Mouse (Mus musculus): Measurements from ENCODE around the gene Abraxas1. TPM values are rescaled to one million over a fixed set of nuclear protein-coding genes. Genes with fewer than 3 reads are reported as not detected.

Abraxas1 gene
- total RNA-seq, 1 experiment: 19.5 TPM

GRCm38 (mm10) chr5:100819568-100820480 is 941 bp downstream of the Abraxas1 start:
- in situ Hi-C loops (cut with MboI; ENCODE audit: low sequenced_read_pairs in 2 of 2, unreplicated experiment in 2 of 2): loop anchor here (5.0 to 10.0 kb wide), 2 partner anchors 92 to 95 kb away; no protein-coding TSS in a partner anchor
- DNase-seq (ENCODE audit: low read depth, low spot score): no peak
- Histone ChIP-seq H3K4me3 (ENCODE audit: insufficient read depth in 1 of 2, low read depth in 1 of 2, low read length in 2 of 2, poor library complexity in 1 of 2, severe bottlenecking in 1 of 2) (peak overlapping the region; percentile 86 to 98), H3K9ac (ENCODE audit: insufficient read depth, low read depth, low read length, poor library complexity, severe bottlenecking) (peak overlapping the region; percentile 98), H3K36me3 (ENCODE audit: control insufficient read depth, insufficient read depth, low read length, poor library complexity, severe bottlenecking) (peaks cover 3% of the 10 kb centered on the region; the same call in 1 of the 2 replicates), H3K9me3 (ENCODE audit: control insufficient read depth, insufficient read depth, low read depth, low read length) (no peaks in the 10 kb centered on the region), H3K27ac (ENCODE audit: insufficient read depth, low read depth, low read length, poor library complexity, severe bottlenecking) (no peak overlapping the region), H3K4me1 (ENCODE audit: control insufficient read depth in 2 of 2, insufficient read depth in 2 of 2, low read length in 2 of 2, poor library complexity in 1 of 2) (peaks cover 0 to 5% of the 10 kb centered on the region in 2 experiments; a peak in 1 of 4 replicates)
- no peak for TF ChIP-seq ZC3H11A (IDR thresholded peaks at IDR 0.05; ENCODE audit: borderline replicate concordance, low read depth, low read length)
- TF ChIP-seq MAFK (IDR thresholded peaks at IDR 0.05; ENCODE audit: insufficient read depth, low read depth, low read length): no peak
- no peak for TF ChIP-seq CHD2 (IDR thresholded peaks at IDR 0.05; ENCODE audit: low read depth, low read length)
- no peak for TF ChIP-seq ZNF384 (IDR thresholded peaks at IDR 0.05; ENCODE audit: low read depth, low read length)
- no peak for TF ChIP-seq HCFC1 (IDR thresholded peaks at IDR 0.05; ENCODE audit: borderline replicate concordance, insufficient read depth, low read length)

DNA sequence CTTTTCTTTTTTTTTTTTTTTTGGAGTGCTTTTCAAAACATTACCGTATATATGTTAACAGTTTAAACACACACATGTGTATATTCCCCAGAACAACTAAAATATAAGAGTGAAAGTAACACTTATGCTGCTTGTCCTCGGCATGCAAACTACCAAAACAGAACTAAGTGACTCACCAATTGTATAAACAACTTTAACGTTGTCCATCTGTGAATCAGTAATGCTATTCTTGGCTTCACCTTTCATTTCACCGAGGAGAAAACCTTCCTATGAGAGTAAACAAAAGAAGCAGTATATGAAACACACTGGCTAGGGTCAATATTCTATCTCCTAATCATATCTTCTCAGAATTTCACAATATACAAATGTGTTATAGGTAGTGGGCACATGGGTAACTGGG is 2.4 kb downstream of the Abraxas1 start:
- Histone ChIP-seq H3K4me3 (ENCODE audit: insufficient read depth in 1 of 2, low read depth in 1 of 2, low read length in 2 of 2, poor library complexity in 1 of 2, severe bottlenecking in 1 of 2) (no peak overlapping the region), H3K4me1 (ENCODE audit: control insufficient read depth in 2 of 2, insufficient read depth in 2 of 2, low read length in 2 of 2, poor library complexity in 1 of 2) (peaks cover 0 to 5% of the 10 kb centered on the region in 2 experiments; a peak in 1 of 4 replicates), H3K27ac (ENCODE audit: insufficient read depth, low read depth, low read length, poor library complexity, severe bottlenecking) (no peak overlapping the region), H3K9me3 (ENCODE audit: control insufficient read depth, insufficient read depth, low read depth, low read length) (no peaks in the 10 kb centered on the region), H3K9ac (ENCODE audit: insufficient read depth, low read depth, low read length, poor library complexity, severe bottlenecking) (no peak overlapping the region), H3K36me3 (ENCODE audit: control insufficient read depth, insufficient read depth, low read length, poor library complexity, severe bottlenecking) (peaks cover 6% of the 10 kb centered on the region)
- no peak for TF ChIP-seq ZNF384 (IDR thresholded peaks at IDR 0.05; ENCODE audit: low read depth, low read length)
- TF ChIP-seq HCFC1 (IDR thresholded peaks at IDR 0.05; ENCODE audit: borderline replicate concordance, insufficient read depth, low read length): no peak
- no peak for TF ChIP-seq ZC3H11A (IDR thresholded peaks at IDR 0.05; ENCODE audit: borderline replicate concordance, low read depth, low read length)
- no peak for TF ChIP-seq CHD2 (IDR thresholded peaks at IDR 0.05; ENCODE audit: low read depth, low read length)
- TF ChIP-seq MAFK (IDR thresholded peaks at IDR 0.05; ENCODE audit: insufficient read depth, low read depth, low read length): no peak
- DNase-seq (ENCODE audit: low read depth, low spot score): no peak
- in situ Hi-C loops (cut with MboI; ENCODE audit: low sequenced_read_pairs in 2 of 2, unreplicated experiment in 2 of 2): no loop called here

DNA sequence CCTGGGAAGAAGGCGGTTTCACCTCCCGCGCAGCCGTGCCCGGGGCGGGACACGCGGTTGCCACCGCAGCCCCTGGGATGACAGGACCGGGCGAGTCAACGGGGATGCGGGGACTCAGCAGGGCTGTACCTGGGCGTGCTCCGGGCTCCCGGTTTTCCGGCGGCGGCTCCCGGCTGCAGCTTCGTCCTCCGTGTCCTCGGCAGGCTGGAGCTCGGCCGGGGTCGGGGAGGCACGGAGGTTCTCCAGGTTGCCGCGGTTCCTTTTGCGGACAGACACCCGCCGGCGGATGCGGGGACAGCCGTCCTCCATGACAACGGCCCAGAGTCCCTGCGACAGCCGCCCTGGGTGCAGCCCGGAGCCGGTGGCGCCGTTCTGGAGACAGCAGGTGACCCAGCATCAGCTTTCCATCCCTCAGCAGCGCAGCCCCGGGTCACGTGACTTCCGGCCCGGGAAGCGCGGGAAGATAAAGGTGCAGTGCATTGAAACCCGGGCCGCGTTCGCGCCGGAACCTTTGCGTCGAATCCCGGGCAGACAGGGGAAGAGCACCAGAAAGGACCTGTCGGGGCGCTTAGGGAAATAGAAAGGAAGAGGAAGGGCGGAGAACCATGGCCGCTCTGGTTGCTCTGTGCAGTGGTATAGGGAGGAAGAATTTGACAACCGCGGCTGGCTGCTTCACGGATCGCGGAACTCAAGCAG is 22.5 kb downstream of the Abraxas1 start, which contains the start of the genes Helq and Mrps18c:
TSS of gene Helq (minus strand) at position 434 of the 696 bp plus-strand sequence.
TSS of gene Mrps18c (plus strand) at position 463 of the 696 bp plus-strand sequence.
- Histone ChIP-seq H3K9me3 (ENCODE audit: control insufficient read depth, insufficient read depth, low read depth, low read length) (no peaks in the 10 kb centered on the region), H3K27ac (ENCODE audit: insufficient read depth, low read depth, low read length, poor library complexity, severe bottlenecking) (no peak within 1 kb of the TSS), H3K4me3 (ENCODE audit: insufficient read depth in 1 of 2, low read depth in 1 of 2, low read length in 2 of 2, poor library complexity in 1 of 2, severe bottlenecking in 1 of 2) (peak within 1 kb of the TSS; percentile 86 to 89), H3K9ac (ENCODE audit: insufficient read depth, low read depth, low read length, poor library complexity, severe bottlenecking) (peak within 1 kb of the TSS; percentile 93), H3K36me3 (ENCODE audit: control insufficient read depth, insufficient read depth, low read length, poor library complexity, severe bottlenecking) (peaks cover 27% of the 10 kb centered on the region), H3K4me1 (ENCODE audit: control insufficient read depth in 2 of 2, insufficient read depth in 2 of 2, low read length in 2 of 2, poor library complexity in 1 of 2) (peaks cover 0 to 3% of the 10 kb centered on the region in 2 experiments; a peak in 1 of 4 replicates)
- in situ Hi-C loops (cut with MboI; ENCODE audit: low sequenced_read_pairs in 2 of 2, unreplicated experiment in 2 of 2): loop anchor here in 1 of 2 experiments (25.0 kb wide), 1 partner anchor 411 kb away; no protein-coding TSS in a partner anchor
- DNase-seq (ENCODE audit: low read depth, low spot score): peak; percentile 90
- peak; percentile 89 for TF ChIP-seq HCFC1 (IDR thresholded peaks at IDR 0.05; ENCODE audit: borderline replicate concordance, insufficient read depth, low read length)
- TF ChIP-seq CHD2 (IDR thresholded peaks at IDR 0.05; ENCODE audit: low read depth, low read length): 0 out of 2 replicates have a peak, but pooled peaks have one; percentile 30
- TF ChIP-seq ZC3H11A (IDR thresholded peaks at IDR 0.05; ENCODE audit: borderline replicate concordance, low read depth, low read length): no peak

DNA sequence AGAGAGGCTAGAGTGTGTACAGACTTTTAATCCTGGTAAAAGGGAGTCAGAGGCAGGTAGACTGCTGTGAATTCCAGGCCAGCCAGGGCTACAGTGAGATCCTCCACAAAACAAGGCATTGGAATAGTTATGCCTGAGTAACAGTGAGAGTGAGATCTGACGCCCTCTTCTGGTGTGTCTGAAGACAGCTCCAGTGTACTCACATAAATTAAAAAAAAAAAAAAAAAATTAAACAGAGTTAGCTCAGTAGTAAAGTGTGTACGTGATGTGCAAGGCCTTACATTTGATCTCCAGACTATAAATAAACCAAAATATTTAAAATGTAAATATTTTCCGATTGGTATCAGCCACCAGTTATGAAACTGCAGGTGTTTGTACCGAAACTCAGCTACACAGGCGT is 26.7 kb downstream of the Abraxas1 start:
- TF ChIP-seq ZNF384 (IDR thresholded peaks at IDR 0.05; ENCODE audit: low read depth, low read length) (peak; percentile 58; the same call in 1 of the 2 replicates), ZC3H11A (IDR thresholded peaks at IDR 0.05; ENCODE audit: borderline replicate concordance, low read depth, low read length) (no peak), HCFC1 (IDR thresholded peaks at IDR 0.05; ENCODE audit: borderline replicate concordance, insufficient read depth, low read length) (no peak)
- peaks cover 0 to 3% of the 10 kb centered on the region in 2 experiments; a peak in 1 of 4 replicates for H3K4me1 ChIP-seq (ENCODE audit: control insufficient read depth in 2 of 2, insufficient read depth in 2 of 2, low read length in 2 of 2, poor library complexity in 1 of 2)
- no peaks in the 10 kb centered on the region for H3K9me3 ChIP-seq (ENCODE audit: control insufficient read depth, insufficient read depth, low read depth, low read length)
- in situ Hi-C loops (cut with MboI; ENCODE audit: low sequenced_read_pairs in 2 of 2, unreplicated experiment in 2 of 2): loop anchor here in 1 of 2 experiments (25.0 kb wide), 1 partner anchor 407 kb away; no protein-coding TSS in a partner anchor
- no peak overlapping the region for H3K4me3 ChIP-seq (ENCODE audit: insufficient read depth in 1 of 2, low read depth in 1 of 2, low read length in 2 of 2, poor library complexity in 1 of 2, severe bottlenecking in 1 of 2)
- H3K27ac ChIP-seq (ENCODE audit: insufficient read depth, low read depth, low read length, poor library complexity, severe bottlenecking): no peak overlapping the region
- H3K9ac ChIP-seq (ENCODE audit: insufficient read depth, low read depth, low read length, poor library complexity, severe bottlenecking): no peak overlapping the region
- peaks cover 48% of the 10 kb centered on the region for H3K36me3 ChIP-seq (ENCODE audit: control insufficient read depth, insufficient read depth, low read length, poor library complexity, severe bottlenecking)
- no peak for DNase-seq (ENCODE audit: low read depth, low spot score)

Measured in ES-E14 (cell line).